In the genomic region with DNA sequence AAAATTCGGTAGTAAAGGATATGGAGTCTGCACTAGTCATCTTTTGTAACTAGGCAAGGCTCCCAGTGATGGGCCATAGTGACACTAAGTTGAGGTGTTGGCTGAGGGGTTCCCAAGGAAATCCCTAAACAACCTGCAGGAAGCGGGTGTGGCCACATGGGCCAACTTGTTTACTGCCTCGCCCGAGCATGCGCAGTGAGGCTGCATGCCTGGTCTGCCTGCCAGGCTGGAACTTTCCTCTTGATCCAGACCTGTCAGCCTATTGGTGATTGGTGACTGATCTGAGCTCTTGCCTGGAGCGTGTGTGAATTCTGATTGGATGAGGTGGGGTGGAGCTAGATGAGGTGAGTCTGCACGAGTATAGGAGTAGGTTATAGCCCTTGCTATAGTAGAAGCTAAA, we compare ENCODE assay signal across 14 mouse cellular contexts.
"Had no signal": no experiment of that assay in that cellular context is flagged by ENCODE, and none has a peak within 500 bp of the region (broad histone marks: within the 10 kb centered on the region; RNA-seq: fewer than 3 reads in every experiment).

No protein-coding gene starts in this region.

- H3K36me3 ChIP-seq: limb, embryonic 13.5 days; midbrain, embryonic 12.5 days; neural tube, embryonic 13.5 days; stomach, embryonic 15.5 days had no signal

- H3K27me3 ChIP-seq: limb, embryonic 13.5 days; midbrain, embryonic 12.5 days; neural tube, embryonic 13.5 days; stomach, embryonic 15.5 days had no signal

- H3K4me1 ChIP-seq: limb, embryonic 13.5 days; midbrain, embryonic 12.5 days; neural tube, embryonic 13.5 days; stomach, embryonic 15.5 days had no signal

- H3K27ac ChIP-seq: kidney, postnatal 0 days; layer of hippocampus, adult 2 months; limb, embryonic 13.5 days; liver, embryonic 14.5 days; midbrain, embryonic 12.5 days; neural tube, embryonic 13.5 days; stomach, embryonic 15.5 days had no signal

- H3K9ac ChIP-seq: limb, embryonic 13.5 days; liver, embryonic 14.5 days; lung, embryonic 14.5 days; midbrain, embryonic 12.5 days; neural tube, embryonic 13.5 days; stomach, embryonic 15.5 days had no signal

- H3K4me3 ChIP-seq: layer of hippocampus, adult 2 months; limb, embryonic 13.5 days; midbrain, embryonic 12.5 days; neural tube, embryonic 13.5 days; stomach, embryonic 15.5 days had no signal

- DNase-seq: kidney, adult 11 months; kidney, adult 9 months; kidney, postnatal 4 days; left cerebral cortex, postnatal 4 days; lung, embryonic 14.5 days; right cerebral cortex, postnatal 14 days; thymus, postnatal 4 days had no signal
